Mouse (Mus musculus) adrenal gland, adult 18-20 months (tissue): ENCODE results near the gene D7Ertd443e. TPM values are rescaled to one million over a fixed set of nuclear protein-coding genes. Genes with fewer than 3 reads are reported as not detected.

Experiments
- DNase-seq, 2 experiments: peaks; one replicate each; pipeline ENCODE4 v3.0.0; 2021 to 2022; ENCODE audit warnings: low spot score in 2 of 2
- total RNA-seq, 2 experiments: library from RNA; stranded (reverse); gene quantifications; 1 replicate in 1 of 2; 2 replicates in 1 of 2; pipeline ENCODE4 v1.2.3; 2021

The D7Ertd443e gene
- total RNA-seq, 2 experiments from 2014 or later: 4.0 to 5.0 TPM

DNA sequence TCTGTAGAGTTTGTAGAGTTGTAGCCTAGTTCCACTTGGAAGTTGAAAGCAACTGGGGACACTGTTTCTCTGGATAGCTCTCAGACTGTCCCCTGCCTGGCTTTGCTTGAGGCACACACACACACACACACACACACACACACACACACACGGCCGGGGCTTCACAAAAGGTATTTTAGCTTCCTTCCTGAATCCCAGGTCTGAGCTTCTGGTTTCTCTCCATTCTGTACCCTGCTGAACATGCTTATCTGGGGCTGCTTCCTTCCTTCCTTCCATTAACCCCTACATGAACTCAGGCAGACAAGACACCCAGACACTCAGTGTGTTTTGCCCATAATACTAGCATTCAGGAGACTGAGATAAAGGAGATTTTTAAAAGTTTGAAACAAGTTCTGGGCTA, 155.6 kb downstream of the D7Ertd443e start:
- no peak for DNase-seq

DNA sequence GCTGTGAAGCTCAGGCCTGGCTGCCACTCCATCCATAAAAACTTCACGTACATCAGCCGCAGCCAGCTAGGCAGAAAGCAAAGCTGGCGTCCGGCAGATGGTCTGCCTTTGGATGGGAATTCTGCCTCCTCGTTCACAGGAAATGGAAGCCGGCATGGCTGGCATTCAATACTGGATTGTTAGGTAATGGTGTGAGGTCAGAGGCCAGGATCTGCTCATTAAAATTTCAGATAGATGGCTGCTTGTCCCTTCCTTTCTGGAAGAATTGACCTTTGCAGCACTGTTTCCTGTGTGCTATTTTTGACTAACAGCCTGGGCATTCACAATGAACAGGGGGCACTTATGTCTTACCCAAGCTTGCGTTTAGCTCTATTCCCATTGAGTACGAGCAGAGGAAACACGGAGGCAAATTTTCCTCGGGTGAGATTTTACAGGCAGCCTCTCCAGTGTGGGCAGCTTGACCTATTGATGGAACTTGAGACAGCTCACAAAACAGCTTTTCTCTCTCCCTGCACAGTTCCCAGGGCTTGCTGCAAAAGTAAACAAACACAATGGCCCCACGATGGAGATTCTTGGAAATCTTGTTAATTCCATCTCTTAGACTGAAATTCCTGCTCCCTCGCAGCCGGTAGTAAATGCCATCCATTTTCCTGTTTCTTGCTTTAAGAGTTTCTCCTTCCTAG, 157.5 kb downstream of the D7Ertd443e start:
- DNase-seq: no peak

DNA sequence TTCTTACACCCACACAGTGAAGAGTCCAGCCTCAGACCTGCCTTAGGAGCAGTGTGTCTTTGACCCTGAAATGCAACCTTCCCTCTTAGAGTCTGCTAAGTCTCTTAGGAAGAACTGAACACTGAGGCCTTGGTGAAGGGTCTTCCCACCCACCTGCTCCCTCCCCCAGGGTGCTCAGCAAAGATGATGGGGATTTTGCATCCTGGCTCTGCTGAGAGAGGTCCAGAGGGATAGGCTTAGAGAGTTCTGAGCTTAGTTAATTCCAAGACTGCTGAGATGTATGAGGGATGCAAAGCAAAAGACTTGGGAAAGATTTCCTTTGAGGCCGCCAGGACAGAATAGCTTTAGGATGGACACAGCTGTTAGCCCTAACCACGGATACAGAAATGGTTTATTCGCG, 158.4 kb downstream of the D7Ertd443e start:
- no peak for DNase-seq

DNA sequence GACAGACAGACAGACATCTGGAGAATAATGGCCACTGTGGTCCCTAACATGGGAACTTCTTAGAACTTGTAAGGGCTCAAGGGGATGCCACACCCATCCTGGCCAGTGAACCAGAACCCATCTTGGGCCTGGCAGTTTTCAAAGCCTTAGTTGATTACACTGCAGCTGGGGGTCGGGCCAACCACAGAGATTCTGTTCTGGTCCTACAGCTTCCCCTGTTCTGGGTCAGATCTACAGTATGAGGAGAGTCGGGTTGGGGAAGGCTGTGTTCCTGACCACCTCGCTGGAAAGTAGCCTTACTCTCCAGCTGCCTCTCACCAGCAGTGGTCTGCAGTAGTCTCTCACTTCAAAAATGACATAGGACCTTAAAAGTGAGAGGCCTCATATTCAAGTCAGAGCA, 159.2 kb downstream of the D7Ertd443e start:
- no peak for DNase-seq

DNA sequence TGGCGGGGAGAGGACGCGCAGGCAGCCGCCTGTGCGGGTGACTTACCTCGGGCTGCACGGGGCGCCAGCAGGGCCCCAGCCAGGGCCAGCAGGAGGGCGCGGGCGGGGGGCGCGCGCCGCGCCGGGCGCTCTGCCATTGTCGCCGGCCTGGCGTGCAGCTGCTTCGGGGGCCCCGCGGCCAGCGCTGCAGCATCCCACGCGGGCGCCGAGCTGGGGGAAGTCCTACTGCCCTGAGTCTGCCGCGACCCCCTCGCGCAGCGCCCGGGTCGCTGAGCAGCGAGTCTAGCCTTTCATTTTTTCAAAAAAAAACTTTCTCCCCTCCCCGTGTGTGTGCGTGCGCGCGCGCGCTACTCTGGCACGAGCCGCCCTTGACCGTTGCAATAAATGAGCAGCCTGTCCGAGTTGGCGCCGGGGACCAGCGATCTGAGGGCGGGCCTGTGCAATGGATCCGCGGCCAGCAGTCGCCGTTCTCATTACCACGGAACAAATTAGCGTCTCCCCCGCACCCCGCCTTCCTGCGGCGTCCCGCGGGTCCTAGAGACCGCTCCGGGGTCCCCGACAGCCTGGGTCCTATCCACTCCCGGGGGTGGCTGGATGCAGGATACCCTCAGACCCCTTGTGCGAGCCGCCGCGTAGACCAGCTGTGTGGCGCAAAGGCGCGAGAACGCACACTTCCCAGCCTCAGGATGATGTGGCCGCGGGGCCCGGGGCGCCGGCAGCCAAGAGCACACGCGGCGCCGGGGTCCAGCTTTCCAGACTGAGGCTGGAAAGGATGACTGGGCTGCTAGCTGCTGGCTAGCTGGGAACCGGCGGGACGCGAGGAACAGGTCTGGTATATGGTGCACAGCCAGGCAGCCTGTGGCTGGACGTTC, 160.5 kb downstream of the D7Ertd443e start:
- peak; percentile 62 to 64 for DNase-seq

DNA sequence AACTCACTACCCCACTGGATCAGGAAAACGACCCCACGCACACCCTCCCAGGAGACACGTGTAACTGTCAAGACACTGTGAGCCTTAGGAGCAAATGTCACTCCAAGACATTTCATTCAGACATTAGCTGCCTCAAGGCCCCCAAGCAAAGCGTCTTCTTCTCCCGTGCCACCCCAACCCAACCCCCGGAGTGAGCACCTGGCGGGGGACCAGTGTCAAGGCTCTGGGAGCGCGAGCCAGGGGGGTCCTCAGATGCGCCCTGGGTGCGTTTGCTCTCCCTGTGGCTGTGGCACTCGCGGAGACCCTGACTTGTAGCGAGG, 161.1 kb downstream of the D7Ertd443e start:
- DNase-seq: peak in 1 of 2 experiments; percentile 20

DNA sequence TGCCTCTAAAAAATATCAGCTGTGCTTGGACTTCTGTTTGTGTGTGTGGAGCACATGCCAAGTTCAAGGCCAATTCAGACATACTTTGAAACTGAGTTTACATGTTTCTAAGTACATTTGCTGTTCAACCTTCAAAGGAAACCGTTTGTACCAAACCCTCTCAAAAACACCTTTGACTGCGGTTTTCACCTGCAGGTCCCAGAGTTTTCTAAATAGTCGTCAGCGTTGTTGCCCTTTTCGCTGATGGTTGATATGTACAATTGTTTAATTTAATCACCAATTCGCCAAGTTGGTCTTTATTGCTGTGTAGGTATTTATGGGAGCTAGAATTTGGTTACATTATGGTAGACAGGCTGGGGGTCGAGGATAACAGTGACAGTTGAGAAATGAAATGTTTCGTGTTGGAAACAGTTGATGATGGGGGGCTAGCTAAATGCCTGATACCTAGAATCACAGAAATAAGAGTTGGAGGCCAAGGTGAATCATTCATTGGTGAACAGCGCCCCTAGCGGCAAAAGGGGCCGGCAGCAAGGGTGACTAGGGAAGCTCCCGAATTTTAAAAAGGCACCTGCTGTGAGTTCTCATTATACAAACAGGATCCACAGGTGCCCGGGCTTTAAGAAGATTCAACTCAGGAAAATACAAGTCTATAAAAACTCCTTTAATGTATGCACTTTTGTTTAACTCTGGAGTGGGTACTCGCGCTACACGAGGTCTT, 161.9 kb downstream of the D7Ertd443e start:
- peak; percentile 85 to 90 for DNase-seq

Other genes starting within 250 kb of the D7Ertd443e start
- gene Adam12, start 153.5 kb downstream of the D7Ertd443e start, total RNA-seq: 10 to 100 TPM in 1 of 2 experiments, 1 to 10 TPM in 1; 7.2 to 11.1 TPM